Mouse (Mus musculus) lung, postnatal 0 days (tissue): ENCODE measurements around the gene Best3.

Source experiments
- CTCF ChIP-seq: IDR thresholded peaks from 2 replicates; pipeline ENCODE4 v1.5.1; 2016; ENCODE audit warnings: antibody characterized with exemption, mild to moderate bottlenecking
- EP300 ChIP-seq: IDR thresholded peaks from 2 replicates; pipeline ENCODE4 v1.6.1; 2016; ENCODE audit warnings: antibody characterized with exemption, mild to moderate bottlenecking, control low read depth

GRCm38 (mm10) chr10:117011047-117011446 is 24.9 kb downstream of the Best3 start:
- no peak for TF ChIP-seq CTCF
- TF ChIP-seq EP300 = no peak
